Mouse (Mus musculus) adrenal gland, postnatal 25 days (tissue): ENCODE results near the gene Cpm. TPM values are rescaled to one million over a fixed set of nuclear protein-coding genes. Genes with fewer than 3 reads are reported as not detected.
"Not testable (repeated sequence)": the region's sequence is repeated elsewhere in the genome, so short reads cannot be mapped to it uniquely, and the experiment has no call there.

Experiments used
- DNase-seq: peaks from one replicate; pipeline ENCODE4 v3.0.0; 2021; ENCODE audit warnings: mixed read lengths
- total RNA-seq: library from RNA; stranded (reverse); gene quantifications from 2 replicates; pipeline ENCODE4 v1.2.3, GENCODE M21; 2021

Gene Cpm
- total RNA-seq, 1 experiment from 2014 or later = 27.0 TPM

- DNase-seq = no peak
Measured at GRCm38 (mm10) chr10:117724136-117724718, 94.9 kb downstream of the Cpm start.

GRCm38 (mm10) chr10:117724804-117725361 lies 95.6 kb downstream of the Cpm start:
- no peak for DNase-seq

DNA sequence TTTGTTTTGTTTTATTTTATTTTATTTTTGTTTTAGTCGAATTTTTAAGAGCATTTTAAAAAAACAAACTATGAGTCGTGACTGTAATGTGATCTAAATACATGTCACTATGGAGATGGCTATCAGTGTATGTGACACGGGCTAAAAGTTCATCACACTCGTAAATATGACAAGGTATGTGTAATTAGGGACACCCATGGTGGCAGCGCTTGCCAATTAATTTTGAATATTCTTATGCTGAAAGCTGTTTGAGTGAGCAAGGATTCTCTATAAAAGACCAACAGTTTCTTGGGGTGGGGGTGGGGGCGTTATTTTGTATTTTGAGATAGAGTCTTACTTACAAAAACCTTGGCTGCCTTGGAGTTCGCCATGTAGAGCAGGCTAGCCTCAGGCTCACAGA lies 96.4 kb downstream of the Cpm start:
- no peak for DNase-seq

DNA sequence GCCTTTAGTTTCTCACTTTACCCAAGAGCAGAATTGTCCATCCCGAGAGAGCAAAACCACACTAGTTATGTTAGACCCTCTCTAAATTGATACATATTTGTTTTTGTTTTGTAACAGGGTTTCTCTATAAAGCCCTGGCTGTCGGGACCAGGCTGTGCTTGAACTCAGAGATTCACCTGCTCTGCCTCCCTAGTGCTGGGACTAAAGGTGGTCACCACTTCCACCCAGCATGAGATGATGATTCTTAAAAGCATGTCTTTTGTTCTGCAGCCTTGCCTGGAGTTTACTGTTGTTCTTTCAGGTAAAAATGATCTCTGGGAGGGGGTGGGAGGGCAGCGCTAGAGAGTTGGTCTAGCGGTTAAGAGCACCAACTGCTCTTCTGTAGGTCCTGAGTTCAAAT lies 97.0 kb downstream of the Cpm start:
- DNase-seq = no peak

DNA sequence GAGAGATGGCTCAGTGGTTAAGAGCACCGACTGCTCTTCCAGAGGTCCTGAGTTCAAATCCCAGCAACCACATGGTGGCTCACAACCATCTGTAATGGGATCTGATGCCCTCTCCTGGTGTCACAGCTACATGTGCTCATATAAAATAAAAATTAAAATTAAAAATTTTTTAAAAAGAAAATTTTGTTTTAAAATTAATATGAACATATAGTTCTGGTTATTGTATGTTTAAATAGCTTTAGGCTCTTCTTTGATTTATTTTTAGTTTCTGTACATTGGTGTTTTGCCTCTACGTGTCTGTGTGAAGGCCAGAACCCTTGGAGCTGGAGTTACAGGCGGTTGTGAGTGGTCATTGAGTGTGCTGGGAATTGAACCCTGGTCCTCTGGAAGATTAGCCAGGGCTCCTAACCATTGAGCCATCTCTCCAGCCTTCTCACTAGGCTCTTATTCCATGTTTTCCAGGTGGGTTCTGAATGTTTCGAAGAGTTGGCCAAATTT lies 97.6 kb downstream of the Cpm start:
- DNase-seq = no peak

GRCm38 (mm10) chr10:117727518-117728110 lies 98.3 kb downstream of the Cpm start:
- DNase-seq = no peak

DNA sequence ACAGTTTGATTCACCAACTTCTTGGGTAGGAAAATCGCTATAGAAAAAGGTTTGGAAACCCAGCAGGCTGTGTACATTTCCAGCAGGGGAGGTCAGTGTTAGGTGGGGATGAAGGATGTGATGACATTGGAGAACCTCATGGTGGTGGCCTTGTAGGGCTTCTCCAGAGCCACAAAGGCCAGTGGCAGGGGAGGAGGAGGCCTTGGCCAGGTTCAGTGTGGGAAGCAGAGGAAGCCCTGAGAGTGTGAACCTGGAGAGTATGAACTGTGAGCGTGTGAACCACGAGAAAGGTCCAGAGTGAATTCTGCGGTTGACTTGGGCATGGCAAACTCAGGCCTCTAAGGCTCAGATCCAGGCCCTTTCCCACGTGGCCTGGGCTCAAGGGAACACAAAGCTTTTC lies 99.3 kb downstream of the Cpm start:
- DNase-seq = no peak

DNA sequence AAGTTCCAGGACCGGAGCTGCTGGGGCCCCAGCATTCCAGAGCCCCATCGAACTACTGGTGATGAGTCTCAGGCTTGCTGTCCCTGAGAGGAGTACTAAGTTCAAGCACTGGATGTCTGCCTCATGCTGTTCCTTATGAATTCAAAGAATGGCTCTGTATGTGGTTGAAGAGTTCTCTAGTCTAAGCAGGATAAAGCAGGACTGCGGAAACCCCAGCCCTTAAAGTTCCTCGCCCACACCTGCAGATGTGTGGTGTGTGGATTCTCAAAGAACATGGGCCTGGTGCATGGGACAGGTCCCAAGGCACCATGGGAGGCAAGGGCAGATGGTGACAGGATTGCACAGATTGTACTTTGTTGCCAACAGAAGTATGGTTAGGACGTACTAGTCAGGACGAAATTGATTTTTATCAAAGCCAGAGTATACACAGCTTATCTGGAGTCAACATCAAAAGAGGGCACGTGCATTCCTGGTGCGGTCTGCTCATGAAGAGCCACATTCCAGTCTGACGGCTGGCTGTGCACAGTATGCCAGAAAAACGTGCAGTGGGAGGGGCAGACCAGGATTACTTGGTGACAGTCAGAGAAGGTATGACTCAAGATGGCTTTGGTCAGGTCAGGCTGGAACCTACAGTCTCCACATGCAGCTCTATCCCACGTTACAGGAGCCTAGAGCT lies 100.0 kb downstream of the Cpm start:
- DNase-seq = no peak

GRCm38 (mm10) chr10:117730140-117730539 lies 100.8 kb downstream of the Cpm start:
- DNase-seq = no peak

GRCm38 (mm10) chr10:117730637-117731203 lies 101.4 kb downstream of the Cpm start:
- no peak for DNase-seq

- peak; percentile 61 for DNase-seq
Measured at GRCm38 (mm10) chr10:117731244-117732101, 102.2 kb downstream of the Cpm start.

DNA sequence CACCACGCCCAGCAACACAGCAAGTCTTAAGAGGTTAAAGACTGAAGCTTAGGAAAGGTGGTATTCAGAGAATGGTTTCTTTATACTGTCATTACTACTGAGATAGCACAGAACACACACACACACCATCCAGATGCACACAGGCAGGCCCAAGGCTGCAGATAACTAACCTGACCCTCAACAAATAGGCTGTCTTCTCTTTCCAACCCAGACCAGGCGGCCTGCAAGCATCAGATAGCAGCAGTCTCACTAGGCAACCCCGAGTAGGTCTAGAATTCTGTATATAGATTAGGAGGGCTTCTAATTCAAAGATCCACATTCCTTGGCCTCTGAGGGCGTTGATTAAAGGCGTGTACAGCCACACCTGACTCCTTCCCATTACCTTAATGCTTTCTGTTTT lies 102.9 kb downstream of the Cpm start:
- no peak for DNase-seq

- no peak for DNase-seq
Measured at GRCm38 (mm10) chr10:117732962-117733592, 103.8 kb downstream of the Cpm start.

DNA sequence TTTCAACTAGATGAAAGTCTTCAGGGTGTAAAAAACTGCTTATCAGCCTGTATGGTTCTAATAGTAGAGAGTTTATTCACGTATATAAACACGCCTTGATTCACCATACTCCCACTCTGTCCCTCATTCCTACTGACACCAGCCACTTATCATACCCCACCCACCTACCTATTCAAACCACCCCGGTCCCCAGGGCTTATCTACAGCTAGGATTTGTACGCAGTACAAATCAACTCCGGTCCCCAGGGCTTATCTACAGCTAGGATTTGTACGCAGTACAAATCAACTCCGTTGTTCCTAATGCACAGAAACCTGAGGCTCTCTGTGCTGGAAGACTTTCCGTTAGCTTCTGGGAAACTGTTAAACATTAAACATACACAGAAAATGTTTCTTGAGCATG lies 104.3 kb downstream of the Cpm start:
- not testable (repeated sequence) for DNase-seq

DNA sequence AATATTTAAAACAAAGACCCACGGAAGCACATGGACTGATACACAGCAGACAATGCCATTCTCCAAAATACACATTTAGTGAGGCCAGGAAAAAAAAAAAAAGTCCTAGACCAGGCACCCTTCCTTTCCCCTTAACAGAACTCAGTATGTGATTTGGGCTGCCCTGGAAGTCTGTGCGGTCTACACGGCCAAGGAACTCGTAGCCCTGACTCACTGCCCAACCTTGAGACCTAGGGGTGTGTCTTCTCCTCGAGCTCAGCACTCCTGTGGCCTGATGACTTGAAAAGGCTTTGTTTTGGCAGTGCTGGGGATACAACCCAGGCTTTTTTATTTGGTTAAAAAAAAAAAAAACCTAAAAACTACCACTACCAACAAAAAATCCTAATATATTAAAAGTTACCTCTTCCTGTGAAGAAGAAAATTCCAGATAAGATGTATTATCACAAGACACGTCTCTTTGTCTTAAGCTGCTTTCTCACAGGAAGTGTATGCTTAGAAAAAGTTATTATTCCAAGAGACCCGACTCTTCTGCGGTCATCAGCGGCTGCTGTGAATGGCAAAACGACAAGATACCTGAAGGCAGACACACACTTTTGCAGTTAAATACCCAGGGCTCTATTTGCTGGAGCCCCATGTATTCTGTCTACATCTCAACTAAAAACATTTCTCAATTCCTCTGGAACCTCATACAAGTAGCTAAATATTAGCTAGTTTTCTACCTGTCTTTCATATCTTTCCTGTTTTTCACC lies 105.0 kb downstream of the Cpm start:
- peak; percentile 43 for DNase-seq

GRCm38 (mm10) chr10:117735396-117735795 lies 106.1 kb downstream of the Cpm start:
- not testable (repeated sequence) for DNase-seq

DNA sequence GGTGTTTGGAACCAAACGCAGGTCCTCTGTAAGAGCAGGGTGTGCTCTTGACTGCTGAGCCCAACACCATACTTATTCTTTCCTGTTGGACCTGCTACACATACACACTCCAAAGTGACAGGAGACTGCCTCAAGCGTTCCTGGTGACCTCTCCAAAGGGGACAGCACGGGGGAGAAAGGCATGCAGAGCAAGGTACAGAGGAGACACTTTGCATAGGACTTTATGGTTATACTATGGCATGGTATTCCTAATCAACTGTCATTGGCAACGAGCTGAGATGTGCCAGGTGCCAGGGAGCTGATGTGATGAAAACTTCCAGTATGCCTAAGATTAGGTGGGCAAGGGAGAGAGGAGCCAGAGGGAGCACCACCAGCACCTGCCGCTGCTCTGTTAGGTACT lies 107.3 kb downstream of the Cpm start:
- no peak for DNase-seq
